Mouse (Mus musculus) bone marrow, adult 2 months (tissue): Measurements from ENCODE around the gene 1700069L16Rik.

Source experiments
- CTCF ChIP-seq: fragments of 200-500 bp; IDR thresholded peaks from 2 replicates; pipeline ENCODE4 v1.5.1; 2011; ENCODE audit warnings: low read length, control low read depth; ENCODE audit not compliant: control insufficient read depth, insufficient read depth
- POLR2A ChIP-seq: fragments of 200-500 bp; IDR thresholded peaks from 2 replicates; pipeline ENCODE4 v1.6.1; 2011; ENCODE audit warnings: low read depth, mild to moderate bottlenecking, control low read depth, low read length, borderline replicate concordance; ENCODE audit not compliant: control insufficient read depth

- TF ChIP-seq CTCF (no peak), POLR2A (no peak)
Observed at GRCm38 (mm10) chr5:113761585-113761984, 37.0 kb upstream of the 1700069L16Rik start.
